Mouse (Mus musculus): Measurements from ENCODE around the gene Timm8a1. TPM values are rescaled to one million over a fixed set of nuclear protein-coding genes. Genes with fewer than 3 reads are reported as not detected.

Gene Timm8a1
- total RNA-seq, 2 experiments from 2014 or later: 15.9 to 16.2 TPM

DNA sequence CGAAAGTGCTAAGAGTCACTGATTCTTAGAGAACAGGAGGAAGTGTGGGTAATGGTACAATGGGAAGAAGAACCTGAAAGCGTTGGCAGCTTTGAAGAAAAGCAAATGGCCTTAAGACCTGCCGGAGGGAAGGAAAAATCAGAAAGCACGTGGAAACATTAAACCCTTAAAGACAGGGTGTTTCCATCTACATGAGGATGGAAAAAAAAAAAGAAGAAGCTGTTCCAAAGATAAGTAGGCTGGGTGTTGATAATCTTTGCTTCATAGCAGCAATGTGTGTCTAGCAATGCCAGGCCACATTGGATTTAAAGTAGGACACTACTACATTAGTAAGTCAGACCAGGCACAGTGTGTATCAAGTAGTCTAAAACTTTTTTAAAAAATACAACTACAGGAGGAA is 16.4 kb downstream of the Timm8a1 start:
- DNase-seq: no peak

DNA sequence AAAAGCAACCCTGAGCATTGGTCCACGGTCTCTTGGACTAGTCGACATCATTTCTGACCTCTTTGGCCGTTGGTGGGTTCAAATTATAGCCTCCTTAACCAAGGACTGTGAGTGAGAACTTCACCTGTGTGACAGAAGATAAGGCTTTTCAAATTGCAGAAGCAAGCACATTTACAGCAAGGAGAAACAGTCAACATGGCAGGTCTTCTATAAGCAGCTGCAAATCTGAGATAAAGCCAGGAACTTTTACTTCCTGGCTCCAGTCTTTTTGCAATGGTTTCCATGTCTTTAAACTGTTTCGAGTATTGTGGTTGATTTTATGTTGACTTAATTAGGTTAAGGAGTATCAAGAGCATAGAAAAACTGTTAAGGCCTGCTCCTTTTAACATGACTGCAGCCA is 17.9 kb downstream of the Timm8a1 start:
- no peak for DNase-seq

DNA sequence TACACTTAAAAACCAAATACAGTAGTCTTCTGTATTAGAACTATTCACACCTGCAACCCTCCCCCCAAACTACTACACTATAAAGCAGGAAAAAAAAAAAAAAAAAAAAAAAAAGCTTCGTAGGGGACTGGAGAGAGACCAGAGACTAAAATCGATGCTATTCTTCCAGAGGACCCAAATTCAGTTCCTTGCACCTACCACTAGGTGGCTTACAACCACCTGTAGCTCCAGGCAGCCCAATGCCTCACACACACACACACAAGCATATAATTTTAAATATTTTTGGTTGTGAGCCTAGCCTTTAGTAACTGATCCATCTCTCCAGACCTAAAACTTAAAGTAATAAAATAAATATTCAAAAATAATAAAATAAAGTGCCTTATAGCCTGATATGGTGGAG is 32.2 kb downstream of the Timm8a1 start:
- no peak for DNase-seq

DNA sequence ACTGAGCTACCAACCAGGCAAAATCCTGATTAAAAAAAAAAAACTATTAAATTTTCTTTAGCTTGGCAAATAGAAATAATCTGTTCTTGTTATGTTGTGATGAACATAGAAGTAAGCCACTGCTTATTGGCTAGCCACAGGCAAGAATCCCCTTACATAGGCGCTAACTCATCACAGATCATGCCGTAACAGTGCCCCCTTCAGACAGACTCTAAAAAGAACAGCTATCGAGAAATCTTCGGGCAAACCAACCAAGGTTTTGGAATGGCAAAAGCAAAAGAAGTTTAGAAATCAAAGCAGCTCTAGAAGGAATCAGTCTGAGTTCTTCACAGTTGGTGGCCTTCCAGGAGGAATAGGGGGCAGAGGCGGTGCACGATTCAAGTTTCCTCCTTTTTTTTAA is 33.7 kb downstream of the Timm8a1 start:
- no peak for DNase-seq

DNA sequence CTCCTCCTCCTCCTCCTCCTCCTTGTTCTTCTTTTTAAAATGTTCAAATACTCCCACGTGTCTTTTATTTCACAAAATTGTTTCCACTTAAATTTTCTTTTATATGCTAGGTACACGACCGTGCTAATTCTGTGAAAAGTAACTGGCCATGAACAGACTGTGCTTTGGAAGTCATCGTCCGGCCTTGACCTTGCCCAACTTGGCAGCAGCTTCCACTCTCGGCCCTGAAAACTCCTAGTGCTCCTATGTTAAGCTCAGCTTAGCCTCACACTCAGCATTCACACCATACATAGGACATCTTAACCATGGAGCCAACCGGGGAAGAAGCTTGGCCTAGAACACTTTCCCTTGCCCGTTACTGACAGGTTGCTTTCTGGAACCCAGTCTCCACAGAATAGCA is 41.0 kb downstream of the Timm8a1 start:
- no peak for DNase-seq

Other genes starting within 250 kb of the Timm8a1 start
- under 1 TPM; 0.21 to 0.23 TPM for gene Tmem35a, start 246.6 kb downstream of the Timm8a1 start, total RNA-seq (2021)
- under 1 TPM; 0.33 to 0.70 TPM for gene Cenpi, start 233.8 kb downstream of the Timm8a1 start, total RNA-seq (2021)
- 1 to 10 TPM; 6.6 to 8.2 TPM for gene Drp2, start 137.3 kb downstream of the Timm8a1 start, total RNA-seq (2021)
- not detected for gene Taf7l, start 65.4 kb downstream of the Timm8a1 start, total RNA-seq (2021)
- under 1 TPM; 0.59 to 0.67 TPM for gene Btk, start 41.7 kb upstream of the Timm8a1 start, total RNA-seq (2021)
- 100 to 1,000 TPM in 1 of 2 experiments, 10 to 100 TPM in 1; 87.8 to 120 TPM for gene Rpl36a, start 43.8 kb upstream of the Timm8a1 start, total RNA-seq (2021)
- gene Gla, start 59.3 kb upstream of the Timm8a1 start, total RNA-seq (2021): 1 to 10 TPM; 1.4 to 2.1 TPM
- gene Hnrnph2, start 59.3 kb upstream of the Timm8a1 start, total RNA-seq (2021): 10 to 100 TPM; 47.6 to 49.5 TPM
- gene Armcx4, start 144.7 kb upstream of the Timm8a1 start, total RNA-seq (2021): 10 to 100 TPM; 14.4 to 17.8 TPM
- gene Armcx1, start 176.1 kb upstream of the Timm8a1 start, total RNA-seq (2021): 1 to 10 TPM; 2.8 to 3.6 TPM
- gene Armcx6, start 209.6 kb upstream of the Timm8a1 start, total RNA-seq (2021): 1 to 10 TPM; 1.6 to 2.2 TPM
- gene Armcx3, start 214.7 kb upstream of the Timm8a1 start, total RNA-seq (2021): 10 to 100 TPM; 24.6 to 31.7 TPM

All from gastrocnemius, postnatal 25 days (tissue).